Mouse (Mus musculus) lung, adult 2 months (tissue): ENCODE measurements at regions not wholly inside any gene's neighbourhood (a gene's known extent, or its start where the extent isn't known, plus 50 kb on each side); places are given as distances from the start of the nearest gene placed in this dataset.

Experiments used
- CTCF ChIP-seq: fragments of 200-500 bp; IDR thresholded peaks from 2 replicates; pipeline ENCODE4 v1.5.1; 2011; ENCODE audit warnings: mild to moderate bottlenecking, low read length, control low read depth; ENCODE audit not compliant: insufficient read depth
- POLR2A ChIP-seq: fragments of 200-500 bp; IDR thresholded peaks from 2 replicates; pipeline ENCODE4 v1.6.1; 2011; ENCODE audit warnings: low read depth, mild to moderate bottlenecking, control low read depth, low read length, borderline replicate concordance; ENCODE audit errors: extremely low read depth

DNA sequence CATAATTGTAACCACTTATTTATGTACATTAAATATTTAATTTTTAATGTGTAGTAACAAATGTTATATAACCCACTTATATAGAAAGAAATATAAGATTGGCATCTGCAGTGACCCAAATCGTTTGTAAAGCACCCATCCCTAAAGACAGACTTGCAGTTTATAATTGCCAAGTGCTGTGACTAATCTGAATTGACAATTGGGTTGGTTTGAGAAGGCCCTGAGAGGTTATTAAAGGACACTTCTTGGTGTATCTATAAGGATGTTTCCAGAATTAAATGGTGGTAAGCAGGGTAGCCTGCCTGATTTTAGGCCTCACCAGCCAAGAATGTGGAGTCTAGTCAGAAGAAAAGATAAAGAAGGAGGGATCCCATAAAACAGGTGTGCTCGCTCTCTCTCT is 133.3 kb upstream of the Slc13a1 start:
- TF ChIP-seq CTCF (no peak), POLR2A (no peak)
